In the genomic region with DNA sequence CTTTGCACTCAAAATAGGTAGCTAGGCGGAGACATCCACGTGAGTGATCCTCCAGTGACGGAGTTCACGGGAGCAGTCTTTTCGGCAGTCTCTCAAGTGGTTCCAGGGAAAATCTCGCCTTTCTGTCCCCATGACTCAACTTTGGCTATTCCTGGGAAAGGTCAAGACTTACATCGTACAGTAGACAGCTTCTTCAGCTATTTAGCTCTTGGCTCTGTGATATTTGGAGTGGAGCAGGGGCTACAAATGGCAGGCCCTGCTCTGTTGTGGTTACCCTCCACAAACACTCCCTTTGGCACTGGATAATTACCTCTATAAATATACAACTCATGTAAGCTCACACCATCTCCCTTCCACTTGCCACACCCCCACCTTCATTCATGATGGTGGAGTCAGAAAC, we compare ENCODE assay signal across 32 mouse cellular contexts. TPM values are rescaled to one million over a fixed set of nuclear protein-coding genes. Genes with fewer than 3 reads are reported as not detected.
DNase-seq lines count a peak whose midpoint lies in the region; ATAC-seq and TF ChIP-seq lines count a peak whose summit lies in the region.
"Had no signal": no experiment of that assay in that cellular context is flagged by ENCODE, and none has a peak within 500 bp of the region (broad histone marks: within the 10 kb centered on the region; RNA-seq: fewer than 3 reads in every experiment).

No protein-coding gene starts in this region.

- DNase-seq in gastrocnemius, adult 2 months, result peak; percentile 27
- no peak for DNase-seq in gastrocnemius, postnatal 36 days
- DNase-seq in heart, postnatal 14 days, result no peak
- peak; percentile 54 for DNase-seq in skeletal muscle tissue, adult 2 months (ENCODE audit: low read depth, low spot score)
- DNase-seq: adrenal gland, adult 8-10 months; cerebellum, adult 2 months; cerebellum, postnatal 25 days; forebrain, postnatal 0 days; gastrocnemius, postnatal 25 days; kidney, adult 8-10 months; kidney, postnatal 10 days; layer of hippocampus, adult 9-11 months; liver, embryonic 13.5 days; lung, adult 18-20 months; lung, postnatal 4 days; retina, postnatal 1 day; right cerebral cortex, postnatal 14 days; thymus, postnatal 14 days had no signal

- H3K4me2 ChIP-seq in heart, embryonic 12.5 days, result no peak overlapping the region
- H3K4me2 ChIP-seq in heart, embryonic 15.5 days, result no peak overlapping the region
- no peak overlapping the region for H3K4me2 ChIP-seq in midbrain, embryonic 15.5 days
- H3K4me2 ChIP-seq: embryonic facial prominence, embryonic 15.5 days; forebrain, embryonic 12.5 days; hindbrain, embryonic 13.5 days; limb, embryonic 15.5 days; liver, embryonic 13.5 days; midbrain, embryonic 12.5 days; stomach, embryonic 15.5 days had no signal

- H3K4me1 ChIP-seq in heart, embryonic 12.5 days (replicated peaks), result peaks cover 40% of the 10 kb centered on the region
- H3K4me1 ChIP-seq in heart, embryonic 15.5 days (replicated peaks), result peaks cover 21% of the 10 kb centered on the region
- no peaks in the 10 kb centered on the region for H3K4me1 ChIP-seq in midbrain, embryonic 15.5 days
- H3K4me1 ChIP-seq: embryonic facial prominence, embryonic 15.5 days; forebrain, embryonic 12.5 days; hindbrain, embryonic 13.5 days; limb, embryonic 15.5 days; liver, embryonic 13.5 days; midbrain, embryonic 12.5 days; stomach, embryonic 15.5 days had no signal

- H3K27ac ChIP-seq in gastrocnemius, adult 2 months, result peak overlapping the region; percentile 49
- H3K27ac ChIP-seq in heart, embryonic 12.5 days (ENCODE audit: poor library complexity, severe bottlenecking), result peak overlapping the region; percentile 31; the same call in 1 of the 2 replicates
- peak overlapping the region; percentile 11 for H3K27ac ChIP-seq in heart, embryonic 15.5 days
- no peak overlapping the region for H3K27ac ChIP-seq in midbrain, embryonic 15.5 days
- H3K27ac ChIP-seq: embryonic facial prominence, embryonic 10.5 days; embryonic facial prominence, embryonic 15.5 days; forebrain, embryonic 12.5 days; hindbrain, embryonic 13.5 days; limb, embryonic 10.5 days; limb, embryonic 15.5 days; liver, embryonic 13.5 days; midbrain, embryonic 12.5 days; stomach, embryonic 15.5 days had no signal

- no peak overlapping the region for H3K9ac ChIP-seq in heart, embryonic 12.5 days
- H3K9ac ChIP-seq in heart, embryonic 15.5 days, result no peak overlapping the region
- H3K9ac ChIP-seq in midbrain, embryonic 15.5 days, result no peak overlapping the region
- H3K9ac ChIP-seq: embryonic facial prominence, embryonic 15.5 days; forebrain, embryonic 12.5 days; forebrain, postnatal 0 days; hindbrain, embryonic 13.5 days; limb, embryonic 15.5 days; liver, embryonic 13.5 days; midbrain, embryonic 12.5 days; stomach, embryonic 15.5 days had no signal

- ATAC-seq in heart, embryonic 12.5 days (ENCODE audit: insufficient number of reproducible peaks, low FRiP score), result no peak
- no peak for ATAC-seq in heart, embryonic 15.5 days (replicated peaks; ENCODE audit: insufficient number of reproducible peaks, insufficient read depth, low FRiP score, low read depth)
- ATAC-seq in midbrain, embryonic 15.5 days (replicated peaks), result no peak
- ATAC-seq: lung, postnatal 0 days had no signal

- H3K9me3 ChIP-seq in heart, embryonic 12.5 days (replicated peaks), result no peaks in the 10 kb centered on the region
- H3K9me3 ChIP-seq in heart, embryonic 15.5 days (replicated peaks), result no peaks in the 10 kb centered on the region
- no peaks in the 10 kb centered on the region for H3K9me3 ChIP-seq in midbrain, embryonic 15.5 days
- H3K9me3 ChIP-seq: embryonic facial prominence, embryonic 10.5 days; embryonic facial prominence, embryonic 15.5 days; forebrain, embryonic 12.5 days; G1E; hindbrain, embryonic 13.5 days; limb, embryonic 15.5 days; liver, embryonic 13.5 days; megakaryocyte, embryonic 14.5 days; midbrain, embryonic 12.5 days; stomach, embryonic 15.5 days had no signal

- 46% methylated on average over 7 of the region's 7 CpGs for WGBS in heart, embryonic 12.5 days
- 49% methylated on average over 7 of the region's 7 CpGs for WGBS in heart, embryonic 15.5 days
- 90% methylated on average over 7 of the region's 7 CpGs for WGBS in midbrain, embryonic 15.5 days

- no peaks in the 10 kb centered on the region for H3K27me3 ChIP-seq in heart, embryonic 12.5 days (replicated peaks)
- H3K27me3 ChIP-seq in heart, embryonic 15.5 days, result no peaks in the 10 kb centered on the region
- H3K27me3 ChIP-seq in midbrain, embryonic 15.5 days (replicated peaks), result no peaks in the 10 kb centered on the region
- H3K27me3 ChIP-seq: embryonic facial prominence, embryonic 15.5 days; forebrain, embryonic 12.5 days; hindbrain, embryonic 13.5 days; limb, embryonic 15.5 days; liver, embryonic 13.5 days; midbrain, embryonic 12.5 days; stomach, embryonic 15.5 days had no signal

- no peak for TF ChIP-seq CTCF in gastrocnemius, adult 2 months (IDR thresholded peaks at IDR 0.05)

- H3K4me3 ChIP-seq in gastrocnemius, adult 2 months, result peak overlapping the region; percentile 21
- H3K4me3 ChIP-seq in heart, embryonic 12.5 days, result no peak overlapping the region
- H3K4me3 ChIP-seq in heart, embryonic 15.5 days, result no peak overlapping the region
- no peak overlapping the region for H3K4me3 ChIP-seq in midbrain, embryonic 15.5 days
- H3K4me3 ChIP-seq: embryonic facial prominence, embryonic 10.5 days; embryonic facial prominence, embryonic 15.5 days; forebrain, embryonic 12.5 days; hindbrain, embryonic 13.5 days; limb, embryonic 10.5 days; limb, embryonic 15.5 days; liver, embryonic 13.5 days; megakaryocyte, embryonic 14.5 days; midbrain, embryonic 12.5 days; stomach, embryonic 15.5 days had no signal

- H3K36me3 ChIP-seq in heart, embryonic 12.5 days, result no peaks in the 10 kb centered on the region
- H3K36me3 ChIP-seq in heart, embryonic 15.5 days, result peaks cover 4% of the 10 kb centered on the region; the same call in 1 of the 2 replicates
- H3K36me3 ChIP-seq in midbrain, embryonic 15.5 days (replicated peaks), result no peaks in the 10 kb centered on the region
- H3K36me3 ChIP-seq: embryonic facial prominence, embryonic 10.5 days; embryonic facial prominence, embryonic 15.5 days; forebrain, embryonic 12.5 days; G1E; hindbrain, embryonic 13.5 days; limb, embryonic 10.5 days; limb, embryonic 15.5 days; liver, embryonic 13.5 days; midbrain, embryonic 12.5 days; stomach, embryonic 15.5 days had no signal

- intact Hi-C loops in gastrocnemius, adult 2 months (cut with DNase I), result no loop called here
- intact Hi-C loops in gastrocnemius, postnatal 36 days (cut with DNase I), result no loop called here
- intact Hi-C loops in heart, postnatal 14 days (cut with DNase I), result no loop called here

RNA-seq across cellular contexts. Expression of a gene that starts 2.6 kb away (rescaled TPM):
- total RNA-seq in gastrocnemius, adult 2 months (2021), result under 1 TPM; 0.08 TPM
- under 1 TPM; 0.12 to 0.13 TPM for total RNA-seq in gastrocnemius, postnatal 36 days (2021)
- 3.8 and 4.5 TPM in 2 replicates for polyA plus RNA-seq in heart, embryonic 12.5 days (2016; fragmentation: Nextera tagmentation; extraction: Ambion mirVana)
- under 1 TPM; 0.27 to 0.43 TPM for total RNA-seq in heart, postnatal 14 days (2021)
- polyA plus RNA-seq in heart, embryonic 15.5 days (2015; fragmentation: Nextera tagmentation; extraction: Ambion mirVana), result 3.9 and 4.0 TPM in 2 replicates
- polyA plus RNA-seq in midbrain, embryonic 15.5 days (2015; fragmentation: Nextera tagmentation; extraction: Ambion mirVana), result 1.6 and 1.7 TPM in 2 replicates
- polyA plus RNA-seq: G1E had no signal

Comparison
In these comparisons a context has a peak if more than half of its experiments do, and no peak if none do; other contexts are left out.
1. DNase-seq: peak in gastrocnemius, adult 2 months (single experiment) and skeletal muscle tissue, adult 2 months (single experiment); none in gastrocnemius, postnatal 36 days (0 of 2) and heart, postnatal 14 days (0 of 2).